Mouse (Mus musculus) adrenal gland, postnatal 10 days (tissue): Measurements from ENCODE around the gene Lbhd1. TPM values are rescaled to one million over a fixed set of nuclear protein-coding genes. Genes with fewer than 3 reads are reported as not detected.

Source experiments
- DNase-seq: peaks from one replicate; pipeline ENCODE4 v3.0.0; 2021; ENCODE audit warnings: mixed read lengths
- total RNA-seq, 2 experiments: library from RNA; stranded (reverse); gene quantifications; 2 replicates each; pipeline ENCODE4 v1.2.3; 2021

The Lbhd1 gene
- total RNA-seq, 2 experiments from 2014 or later: 7.4 to 10.7 TPM

DNA sequence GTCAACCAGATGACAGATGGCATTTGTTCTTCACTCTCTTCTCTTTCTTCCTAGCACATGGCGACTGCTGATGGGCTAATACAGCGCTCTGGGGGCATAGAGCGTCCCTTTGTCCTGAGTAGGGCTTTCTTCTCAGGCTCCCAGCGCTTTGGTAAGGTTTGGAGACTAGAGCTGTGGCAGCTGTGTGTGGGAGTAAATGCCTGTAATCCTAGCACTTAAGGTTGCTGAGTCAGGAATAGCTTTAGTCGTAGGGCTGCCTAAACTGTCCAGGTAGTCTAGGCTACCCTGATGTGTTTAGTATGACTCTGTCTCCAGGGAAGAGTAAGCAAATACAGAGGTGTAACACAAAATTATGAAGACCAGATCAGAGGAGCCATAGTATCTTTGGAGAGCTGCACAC is 28.3 kb downstream of the Lbhd1 start:
- no peak for DNase-seq

DNA sequence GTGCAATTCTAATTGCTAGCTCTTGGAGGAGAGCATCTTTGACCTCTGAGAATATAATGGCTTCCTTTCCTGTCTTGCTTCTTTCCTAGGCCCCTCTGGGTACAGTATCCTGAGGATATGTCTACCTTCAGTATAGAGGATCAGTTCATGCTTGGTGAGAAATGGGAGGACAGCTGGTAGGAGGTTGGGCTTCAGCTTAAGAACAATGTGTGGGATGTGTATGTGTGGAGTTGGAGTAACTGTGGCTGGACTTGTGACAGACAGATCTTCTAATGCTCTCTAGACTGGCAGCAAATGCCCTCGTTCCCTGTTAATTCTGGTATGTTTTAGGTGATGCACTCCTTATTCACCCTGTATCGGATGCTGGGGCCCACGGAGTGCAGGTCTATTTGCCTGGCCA is 30.7 kb downstream of the Lbhd1 start:
- no peak for DNase-seq

DNA sequence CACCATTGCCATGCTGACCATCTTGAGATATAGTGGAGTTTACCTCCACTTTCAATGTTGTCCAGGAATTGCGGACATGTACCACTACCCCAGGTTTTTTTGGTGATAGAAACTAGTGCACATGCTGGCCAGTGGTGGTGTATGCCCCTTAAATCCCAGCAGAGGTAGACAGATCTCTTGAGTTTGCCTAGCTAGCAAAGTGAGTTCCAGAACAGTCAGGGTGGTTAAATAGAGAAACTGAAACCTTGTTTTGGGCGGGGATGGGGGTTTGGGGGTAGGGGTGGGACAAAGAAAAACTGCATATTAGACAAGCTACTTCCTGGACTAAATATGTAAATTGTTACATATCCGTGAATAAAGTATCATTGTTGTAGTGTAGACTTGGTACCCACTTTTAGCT is 35.5 kb downstream of the Lbhd1 start:
- no peak for DNase-seq

DNA sequence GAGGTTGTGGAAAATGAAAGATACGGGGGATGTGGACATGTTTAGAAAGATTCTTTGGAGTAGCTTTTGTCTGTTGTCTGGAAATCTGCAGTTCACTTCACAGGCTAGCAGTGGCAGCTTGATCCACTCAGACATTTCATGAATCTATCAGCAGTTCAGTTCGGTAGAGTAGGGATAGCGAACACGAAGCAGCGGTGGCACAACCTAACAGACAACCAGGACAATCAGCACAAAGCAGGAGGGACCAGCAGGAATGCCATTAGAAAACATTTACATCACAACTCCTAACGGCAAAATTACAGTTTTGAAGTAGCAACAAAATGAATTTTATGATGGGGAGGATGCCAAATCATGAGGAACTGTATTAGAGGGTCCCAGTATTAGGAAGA is 36.1 kb downstream of the Lbhd1 start:
- DNase-seq: no peak

DNA sequence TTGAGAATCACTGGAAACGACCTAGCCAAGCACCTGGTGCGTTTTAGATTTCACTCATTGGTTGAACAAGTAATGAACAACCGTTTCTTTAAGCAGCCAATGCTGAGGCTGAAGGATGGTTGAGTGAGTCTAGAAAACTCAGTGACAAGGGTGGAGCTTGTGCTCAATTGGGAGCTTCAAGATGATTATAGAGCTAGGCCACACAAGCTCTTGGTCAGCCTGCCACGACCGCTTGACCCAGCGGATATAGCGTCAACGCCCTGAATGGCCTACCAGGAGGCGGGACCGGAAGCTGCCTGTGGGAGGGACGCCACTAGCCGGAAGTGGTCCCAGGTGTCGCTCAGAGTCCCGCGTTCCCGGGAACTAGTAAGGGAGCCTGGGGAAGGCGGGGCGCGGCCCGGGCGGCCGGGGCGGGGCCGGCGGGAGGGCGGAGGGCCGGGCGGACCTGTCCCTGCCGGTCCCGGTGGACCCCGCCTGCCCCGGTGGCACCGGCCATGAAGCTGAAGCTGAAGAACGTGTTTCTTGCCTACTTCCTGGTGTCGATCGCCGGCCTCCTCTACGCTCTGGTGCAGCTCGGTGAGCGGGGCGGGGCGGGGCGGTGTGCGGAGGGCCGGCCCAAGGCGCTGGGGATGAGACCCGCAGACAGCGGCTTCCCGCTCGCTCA is 36.7 kb downstream of the Lbhd1 start, which contains the start of gene B3gat3:
Gene B3gat3 (plus strand): TSS at position 302 of the 664 bp plus-strand sequence.
- peak; percentile 97 for DNase-seq

DNA sequence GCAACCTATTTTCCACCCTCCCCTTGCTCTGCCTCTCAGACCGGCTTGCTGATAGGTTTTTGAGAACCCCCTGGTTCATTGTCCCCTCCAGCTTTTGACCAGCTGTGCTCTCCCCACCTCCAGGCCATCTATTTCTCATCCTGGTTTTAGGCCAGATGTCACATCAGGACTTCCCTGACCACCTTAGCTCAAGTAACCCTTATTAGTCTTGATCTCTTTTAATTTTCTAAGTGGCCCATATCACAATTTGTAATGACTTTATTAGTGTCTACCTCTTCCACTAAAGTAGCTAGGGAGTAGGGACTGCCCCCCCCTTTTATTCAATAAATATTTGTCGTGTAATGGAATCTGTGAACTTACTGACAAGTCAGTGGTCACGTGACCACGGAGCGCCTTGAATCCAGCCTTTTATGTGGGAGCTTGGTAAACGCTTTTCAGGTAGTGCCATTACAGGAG is 37.3 kb downstream of the Lbhd1 start:
- peak; percentile 50 for DNase-seq

DNA sequence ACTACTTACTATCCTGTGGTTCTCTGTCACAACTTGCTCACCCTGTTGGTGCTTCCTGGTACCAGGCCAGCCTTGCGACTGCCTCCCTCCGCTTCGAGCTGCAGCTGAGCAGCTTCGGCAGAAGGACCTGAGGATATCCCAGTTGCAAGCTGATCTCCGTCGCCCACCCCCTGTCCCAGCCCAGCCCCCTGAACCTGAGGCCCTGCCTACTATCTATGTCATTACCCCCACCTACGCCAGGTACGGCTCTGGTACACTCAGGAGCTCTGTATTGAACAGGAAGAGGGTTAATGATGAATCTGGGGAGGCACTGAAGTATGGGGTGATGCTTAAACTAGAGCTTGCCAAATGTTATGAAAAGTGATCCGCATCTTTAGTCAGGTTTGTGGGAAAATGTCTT is 38.2 kb downstream of the Lbhd1 start:
- peak; percentile 38 for DNase-seq

DNA sequence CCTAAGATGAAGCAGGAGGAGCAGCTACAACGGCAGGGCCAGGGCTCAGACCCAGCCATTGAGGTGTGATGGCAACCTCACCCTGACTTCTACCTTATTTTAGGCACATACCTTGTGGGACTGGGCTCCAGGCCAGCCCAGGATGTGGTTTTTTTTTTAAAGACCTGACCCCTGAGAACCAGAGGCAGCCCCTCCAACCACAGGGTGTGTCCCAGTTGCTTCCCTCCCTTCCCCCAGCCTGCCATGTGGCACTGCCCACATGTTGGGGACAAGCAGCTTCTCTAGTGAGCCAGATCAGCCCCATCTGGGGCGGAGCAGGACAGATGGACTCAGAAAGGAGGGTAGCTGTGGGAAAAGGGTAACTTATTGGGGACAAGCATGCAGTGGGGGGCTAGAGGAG is 43.2 kb downstream of the Lbhd1 start:
- no peak for DNase-seq

DNA sequence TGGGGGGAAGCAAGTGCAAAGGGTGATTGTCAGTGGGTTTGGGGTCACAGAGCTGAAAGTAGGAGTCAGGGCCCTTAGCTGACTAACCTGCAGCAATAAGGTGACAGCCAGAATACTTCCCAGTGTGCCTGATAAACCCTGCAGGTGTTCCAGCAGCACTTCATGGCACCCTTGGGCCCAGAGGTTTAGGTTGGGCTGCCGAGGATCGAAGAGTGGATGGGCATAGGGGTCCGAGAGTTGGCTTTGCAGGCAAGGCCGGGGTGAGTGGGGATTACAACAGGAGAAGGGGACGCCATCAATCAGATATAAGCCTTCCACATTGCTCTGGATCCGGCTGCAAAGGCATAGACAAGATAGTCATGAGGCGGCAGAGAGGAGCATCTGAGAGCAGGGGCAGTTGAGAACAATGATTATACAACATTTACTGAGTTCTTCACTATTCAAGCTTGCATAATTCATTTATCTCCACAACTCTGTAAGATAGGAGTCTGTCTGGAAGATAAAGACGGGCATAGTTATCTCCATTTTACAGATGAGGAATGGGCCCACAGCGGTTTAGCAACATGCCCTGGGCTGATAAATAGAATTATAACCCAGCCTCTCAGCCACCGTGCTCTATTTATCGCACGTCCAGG is 44.5 kb downstream of the Lbhd1 start:
- no peak for DNase-seq

DNA sequence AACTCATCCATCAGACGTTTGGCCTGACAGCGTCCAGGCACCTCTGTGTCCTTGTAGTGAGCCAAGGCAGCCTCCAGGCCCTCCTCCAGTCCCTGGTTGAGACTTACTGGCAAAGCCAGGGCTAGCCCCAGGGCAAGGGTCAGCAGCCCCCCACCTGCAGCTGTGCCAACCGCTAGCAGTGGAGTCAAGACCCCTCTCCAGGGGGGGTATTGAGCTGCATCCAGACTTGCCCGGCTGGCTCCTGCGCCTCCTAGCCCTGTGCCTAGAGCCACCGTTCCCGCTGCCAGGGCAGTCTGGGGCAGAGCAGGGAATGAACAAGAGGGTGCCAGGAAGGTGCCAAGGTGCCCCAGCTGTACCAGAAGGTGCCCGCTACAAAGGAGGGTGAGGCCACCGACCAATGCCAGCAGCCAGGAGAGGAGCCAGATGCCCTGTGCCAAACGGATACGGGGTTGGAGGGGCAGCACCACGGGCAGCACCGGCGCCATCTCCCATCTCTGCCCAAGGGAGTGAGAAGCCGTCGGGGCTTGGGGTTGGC is 45.2 kb downstream of the Lbhd1 start:
- no peak for DNase-seq

DNA sequence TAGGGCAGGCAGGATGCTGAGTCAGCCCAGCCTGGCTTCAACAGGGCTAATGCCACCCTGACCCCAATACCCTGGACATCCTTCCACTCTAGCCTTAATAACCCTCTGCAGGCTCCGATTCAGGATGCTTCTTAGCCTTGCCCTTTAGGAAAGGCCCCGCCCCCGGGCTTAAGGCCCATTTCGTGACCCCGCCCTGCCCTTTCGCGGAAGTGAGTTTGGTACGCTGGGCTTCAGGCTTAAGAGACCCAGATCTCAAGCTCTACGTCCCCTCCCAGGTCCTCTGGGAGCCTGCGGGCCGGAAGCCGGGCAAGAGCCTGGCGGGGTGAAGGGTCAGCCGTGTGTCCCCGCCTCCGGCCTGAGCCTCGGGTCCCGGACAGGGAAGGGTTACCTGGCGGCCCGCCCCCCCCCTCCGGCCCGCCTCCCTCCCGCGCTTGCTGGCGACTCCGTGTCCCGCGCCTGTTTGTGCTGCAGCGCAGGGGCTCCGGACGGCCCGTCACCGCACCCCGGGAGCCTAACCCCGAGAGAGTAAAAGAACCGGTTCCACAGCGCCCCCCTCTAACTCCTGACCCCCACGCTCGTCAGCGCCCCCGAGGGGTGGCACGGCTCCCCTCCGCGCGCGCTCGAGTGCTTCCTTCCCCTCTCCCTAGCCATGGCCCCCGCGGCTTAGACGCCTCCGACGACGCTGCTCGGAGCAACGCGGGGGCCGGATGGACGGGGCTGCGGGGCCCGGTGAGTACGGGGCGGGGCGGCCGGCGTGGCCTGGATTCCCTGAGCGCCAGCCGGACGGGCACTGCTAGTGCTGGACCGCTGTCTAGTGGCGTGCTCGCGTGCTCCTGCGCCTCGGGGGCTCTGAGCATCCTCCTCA is 45.9 kb downstream of the Lbhd1 start, which contains the start of the genes Rom1 and Eml3:
Gene Rom1 (minus strand): TSS at position 133 of the 865 bp plus-strand sequence.
Gene Eml3 (plus strand): TSS at position 329 of the 865 bp plus-strand sequence.
- DNase-seq: peak; percentile 94

DNA sequence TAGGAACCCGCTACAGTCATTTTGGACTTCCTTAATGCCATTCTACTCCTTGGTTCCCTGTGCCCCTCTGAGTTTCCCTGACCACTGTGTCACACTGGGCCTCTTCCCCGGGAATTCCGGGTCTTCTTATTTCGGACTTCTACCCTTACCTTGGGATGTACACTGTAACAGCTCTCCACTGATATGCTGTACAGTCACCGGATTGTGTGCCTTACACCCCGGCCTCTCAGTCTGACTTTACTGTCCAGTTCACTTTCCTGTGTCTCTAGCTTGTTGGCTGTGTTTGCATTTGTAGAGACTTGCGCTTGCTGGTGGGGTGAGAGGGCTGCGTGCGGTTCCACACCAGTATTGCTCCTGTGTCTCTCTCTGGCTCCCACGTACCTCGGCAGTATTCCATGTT is 46.6 kb downstream of the Lbhd1 start:
- no peak for DNase-seq

DNA sequence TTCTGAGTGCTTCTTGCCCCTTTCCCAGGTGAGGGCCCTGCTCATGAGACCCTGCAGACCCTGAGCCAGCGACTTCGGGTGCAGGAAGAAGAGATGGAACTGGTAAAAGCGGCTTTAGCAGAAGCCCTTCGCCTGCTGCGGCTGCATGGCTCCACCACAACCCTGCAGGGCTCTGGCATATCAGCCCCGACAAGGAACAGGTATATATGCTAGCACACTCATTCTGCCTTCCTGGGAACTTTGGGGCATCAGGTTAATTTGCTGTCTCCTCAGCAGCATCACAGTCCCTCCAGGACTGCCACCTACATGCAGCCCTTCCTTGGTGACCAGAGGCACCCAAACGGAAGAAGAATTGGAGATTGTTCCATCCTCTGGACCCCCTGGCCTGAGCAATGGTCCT is 47.2 kb downstream of the Lbhd1 start:
- DNase-seq: no peak

DNA sequence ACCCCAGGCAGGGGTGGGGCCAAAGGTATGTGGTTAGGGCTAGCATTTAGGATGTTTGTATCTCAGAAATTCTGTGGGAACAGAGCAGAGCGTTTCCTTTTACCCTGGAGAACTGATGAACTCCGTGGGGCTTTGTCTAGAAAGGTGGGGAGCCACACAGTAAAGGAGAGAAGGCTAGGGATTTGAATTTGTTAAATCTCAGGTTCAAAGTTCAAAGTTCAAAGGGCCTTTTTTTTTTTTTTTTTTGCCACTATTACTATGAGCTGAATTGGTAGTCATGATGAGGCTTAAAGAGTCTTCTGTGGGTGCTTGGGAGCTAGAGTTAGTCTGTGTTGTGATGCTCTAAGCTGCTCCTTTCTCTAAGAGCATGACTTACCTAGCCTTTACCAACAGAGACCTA is 53.2 kb downstream of the Lbhd1 start:
- DNase-seq: no peak

DNA sequence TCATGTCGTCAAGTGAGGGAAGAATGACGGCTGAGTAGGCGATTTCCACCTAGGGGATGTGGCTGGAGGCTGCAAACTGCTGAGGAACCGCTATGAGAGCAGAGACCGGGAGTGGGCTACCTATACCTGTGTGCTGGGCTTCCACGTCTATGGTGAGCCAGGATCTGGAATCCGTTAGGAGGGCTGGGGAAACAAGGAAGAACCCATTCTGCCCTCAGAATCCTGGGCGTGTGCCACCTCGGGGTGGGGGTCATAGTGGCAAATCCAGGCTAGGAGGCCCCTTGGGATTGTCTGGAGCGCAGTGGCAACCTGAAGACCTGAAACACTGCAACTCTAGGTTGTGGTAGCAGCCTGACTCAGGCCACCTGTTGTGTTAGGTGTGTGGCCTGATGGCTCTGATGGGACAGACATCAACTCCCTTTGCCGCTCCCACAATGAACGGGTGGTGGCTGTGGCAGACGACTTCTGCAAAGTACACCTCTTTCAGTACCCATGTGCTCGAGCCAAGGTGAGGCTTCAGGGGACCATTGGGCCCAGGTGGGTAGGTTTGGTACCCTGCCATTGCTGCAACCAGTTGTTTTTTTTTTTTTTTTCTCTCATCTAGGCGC is 57.1 kb downstream of the Lbhd1 start:
- DNase-seq: no peak

DNA sequence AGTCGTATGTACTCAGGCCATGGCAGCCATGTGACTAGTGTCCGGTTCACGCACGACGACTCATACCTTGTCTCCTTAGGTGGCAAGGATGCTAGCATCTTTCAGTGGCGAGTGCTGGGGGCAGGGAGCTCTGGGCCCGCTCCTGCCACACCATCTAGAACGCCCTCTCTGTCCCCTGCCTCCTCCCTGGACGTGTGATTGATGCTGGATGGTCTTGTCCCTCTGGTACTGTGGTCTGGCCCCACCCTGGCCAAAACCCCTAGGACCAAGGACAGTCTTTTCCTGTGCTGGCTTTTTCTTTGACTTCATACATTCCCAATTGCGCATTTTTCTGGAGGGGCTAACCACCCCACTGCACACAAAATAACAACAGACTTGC is 57.6 kb downstream of the Lbhd1 start:
- no peak for DNase-seq

DNA sequence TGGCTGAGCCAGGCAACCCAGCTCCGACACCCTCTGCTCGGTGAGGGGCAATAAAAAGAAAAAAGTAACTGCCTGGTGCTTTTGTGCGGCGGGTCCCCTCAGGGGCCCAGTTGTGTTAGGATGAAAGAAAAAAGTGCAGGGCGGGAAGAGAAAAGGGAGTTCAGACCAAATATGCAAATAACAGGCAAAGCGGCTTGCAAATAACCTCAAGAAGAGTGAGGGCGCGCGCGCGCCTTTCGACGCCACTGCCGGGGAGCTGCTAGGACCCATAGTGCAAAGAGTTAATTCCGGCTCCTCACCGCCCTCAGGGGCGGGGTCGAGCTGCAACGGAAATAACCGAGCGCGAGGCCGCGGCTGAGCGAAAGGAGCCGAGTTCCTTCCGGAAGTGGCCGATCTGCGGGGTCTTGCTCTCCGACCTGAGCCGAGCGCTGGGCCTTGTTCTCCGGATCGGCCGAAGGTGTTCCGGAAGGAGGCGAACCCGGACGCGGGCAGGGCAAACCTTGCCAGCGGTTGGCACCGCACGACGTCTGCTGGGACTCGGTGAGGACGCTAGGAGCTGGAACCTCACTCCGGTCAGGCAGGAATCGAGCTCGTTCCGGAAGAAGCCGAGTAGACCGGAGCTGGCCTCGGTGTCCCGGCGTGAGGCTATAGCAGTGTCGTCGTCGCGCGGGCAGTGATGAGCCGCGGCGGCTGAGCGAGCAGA is 58.1 kb downstream of the Lbhd1 start, which contains the start of gene Mta2:
Gene Mta2 (plus strand): TSS at position 361 of the 703 bp plus-strand sequence.
- DNase-seq: peak; percentile 99
